Mouse (Mus musculus) thymus, postnatal 14 days (tissue): ENCODE data around the gene Socs2.

Experiments
- DNase-seq: peaks from one replicate; pipeline ENCODE4 v3.0.0; 2021

Socs2 gene

DNA sequence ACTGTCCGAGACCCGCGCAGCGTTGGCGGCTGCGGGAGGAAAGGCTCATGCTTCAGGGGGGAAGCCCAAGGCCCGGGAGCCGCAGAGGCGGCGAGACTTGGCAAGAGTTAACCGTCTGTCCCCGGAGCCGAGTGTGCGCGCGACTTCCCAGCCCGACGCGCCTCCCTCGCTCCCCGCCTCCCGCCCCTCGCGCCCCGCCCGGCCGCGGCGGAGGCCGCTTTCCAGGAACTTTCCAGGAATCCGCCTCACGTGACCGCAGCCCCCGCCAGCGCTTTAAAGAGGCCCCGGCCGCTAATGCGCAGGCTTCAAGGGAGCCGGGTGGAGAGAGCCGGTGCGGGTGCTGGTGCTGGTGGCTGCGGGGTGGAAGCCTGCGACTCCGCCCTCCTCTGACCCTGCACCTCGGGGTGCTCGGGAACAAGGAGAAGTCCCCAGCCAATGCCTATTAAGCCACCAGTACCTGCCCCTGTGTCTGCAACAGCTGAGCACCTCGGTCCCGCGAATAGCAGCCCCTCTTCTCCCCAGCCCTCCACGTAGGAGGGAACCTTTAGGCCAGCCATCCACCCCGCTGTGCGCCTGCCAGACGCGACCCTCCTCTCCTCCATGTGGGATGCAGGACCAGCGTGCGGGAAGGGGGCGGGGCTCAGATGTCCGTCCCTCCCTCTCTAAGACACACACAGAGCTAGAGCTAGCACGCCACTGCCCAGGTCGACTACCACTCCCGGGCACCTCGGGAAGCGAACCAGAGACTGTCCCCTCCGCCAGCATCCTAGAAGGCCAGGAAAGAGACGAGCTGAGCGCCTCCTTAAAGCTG, at the start of gene Socs2:
TSS of gene Socs2 (minus strand) at position 496 of the 811 bp plus-strand sequence.
- DNase-seq = peak; percentile 60

DNA sequence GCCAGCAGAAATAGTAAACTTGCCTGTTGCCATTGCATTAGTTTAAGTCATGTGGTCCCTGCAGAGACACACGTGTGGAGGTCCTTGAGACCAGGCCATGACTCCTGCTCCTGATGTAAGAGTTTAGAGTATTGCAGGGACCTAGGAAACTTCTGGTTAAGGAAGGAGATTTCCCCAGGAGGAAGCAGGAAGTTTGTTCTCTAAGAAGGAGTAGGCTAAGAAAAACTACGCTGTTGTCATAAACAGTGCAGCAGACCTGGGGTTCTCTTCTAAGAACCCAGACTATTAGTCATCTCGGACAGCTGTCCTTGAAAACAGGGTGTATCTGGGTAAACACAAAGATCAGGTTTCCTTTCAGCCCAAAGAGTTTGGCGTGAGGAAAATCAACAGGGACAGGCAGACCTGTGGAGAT, 48.5 kb upstream of the Socs2 start:
- no peak for DNase-seq

DNA sequence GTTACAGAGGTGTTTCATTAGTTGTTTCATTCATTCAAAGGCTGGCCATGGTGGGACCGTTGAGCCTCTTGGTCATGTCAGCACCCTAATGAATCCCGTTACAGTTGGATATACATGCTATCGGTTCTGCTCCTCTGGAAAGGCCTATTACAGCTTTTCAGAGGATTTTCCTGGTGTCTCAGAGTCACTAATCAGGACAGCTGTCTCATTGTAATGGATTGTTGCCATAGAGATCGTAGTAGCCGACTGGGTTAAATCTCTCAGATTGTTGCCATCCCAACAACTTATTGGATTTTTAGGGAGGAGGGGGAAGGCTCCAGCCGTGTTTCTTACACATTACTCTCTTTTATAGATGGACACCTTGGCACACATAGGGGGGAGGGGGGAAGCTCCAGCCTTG, 47.5 kb upstream of the Socs2 start:
- no peak for DNase-seq

DNA sequence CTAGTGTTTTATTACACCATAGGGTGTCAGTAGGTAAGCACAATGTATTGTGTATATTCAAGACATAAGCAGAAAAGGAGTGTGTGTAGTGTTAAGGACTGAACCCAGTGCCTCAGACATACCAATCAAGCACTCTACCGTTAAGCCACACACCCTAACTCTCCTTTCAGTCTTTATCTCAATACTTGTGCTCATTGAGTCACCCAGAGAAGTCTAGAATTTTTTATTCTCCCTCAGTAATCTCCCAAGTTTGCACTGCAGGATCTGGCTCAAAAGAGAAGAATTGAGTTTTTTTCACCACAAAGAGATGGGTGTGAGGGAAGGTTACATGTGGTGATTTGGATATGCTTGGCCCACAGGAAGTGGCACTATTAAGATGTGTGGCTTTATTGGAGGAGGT, 45.3 kb upstream of the Socs2 start:
- DNase-seq = no peak

DNA sequence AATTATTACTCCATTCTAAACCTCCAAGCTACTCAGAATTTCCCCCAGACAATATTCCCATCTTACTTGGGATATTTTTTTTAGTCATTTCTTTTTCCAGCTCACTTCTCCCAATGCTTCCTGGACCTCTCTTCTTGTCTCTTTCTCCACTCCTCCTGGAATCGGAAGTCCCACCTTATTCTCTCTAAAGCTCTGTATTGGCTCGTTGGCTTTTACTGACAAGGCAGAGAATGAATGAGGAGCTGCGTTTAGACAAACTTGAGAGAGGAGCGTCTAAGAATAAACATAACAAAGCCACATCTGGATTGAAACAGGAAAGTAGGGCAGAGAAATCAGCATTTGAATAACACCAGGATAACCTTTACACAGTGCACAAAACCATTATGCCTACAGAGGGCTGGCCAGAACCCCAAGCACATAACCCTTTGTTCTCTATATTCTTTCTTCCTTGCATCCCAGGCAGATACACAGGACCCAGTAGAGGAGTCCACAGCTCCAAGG, 44.1 kb upstream of the Socs2 start:
- no peak for DNase-seq

DNA sequence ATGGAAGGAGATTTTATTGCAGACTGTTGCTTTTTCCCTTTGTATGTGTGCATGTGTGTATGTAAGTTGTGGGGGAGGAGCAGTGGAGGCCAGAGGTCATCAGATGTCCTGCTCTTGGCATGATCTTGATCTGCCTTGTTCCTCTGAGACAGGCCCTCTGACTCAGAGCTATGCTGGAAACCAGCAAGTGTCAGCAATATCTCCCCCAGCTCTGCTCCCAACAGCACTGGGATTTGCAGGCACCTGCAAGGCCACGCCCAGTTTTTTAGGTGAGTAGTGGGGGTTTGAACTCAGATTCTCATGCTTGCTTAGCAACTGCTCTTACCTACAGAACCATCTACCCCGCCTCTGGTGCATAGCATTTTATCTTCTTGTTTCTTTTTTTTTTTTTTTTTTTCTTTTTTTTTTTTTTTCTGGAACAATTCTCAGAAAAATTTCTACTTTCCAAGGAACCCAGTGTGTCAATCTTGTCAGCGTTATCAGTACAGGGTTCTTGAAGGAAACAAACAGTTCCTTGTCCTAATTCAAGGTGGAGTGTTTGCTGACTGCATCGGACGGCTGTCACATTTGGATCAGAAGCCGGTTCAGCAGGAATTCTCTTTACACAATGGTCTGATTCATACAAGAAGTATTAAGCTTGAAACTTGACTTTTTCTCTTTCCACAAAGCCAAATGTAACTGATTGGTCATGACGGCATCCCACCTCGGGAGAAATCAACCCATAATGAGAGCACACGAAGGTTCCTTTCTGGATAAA, 41.2 kb upstream of the Socs2 start:
- DNase-seq = no peak

DNA sequence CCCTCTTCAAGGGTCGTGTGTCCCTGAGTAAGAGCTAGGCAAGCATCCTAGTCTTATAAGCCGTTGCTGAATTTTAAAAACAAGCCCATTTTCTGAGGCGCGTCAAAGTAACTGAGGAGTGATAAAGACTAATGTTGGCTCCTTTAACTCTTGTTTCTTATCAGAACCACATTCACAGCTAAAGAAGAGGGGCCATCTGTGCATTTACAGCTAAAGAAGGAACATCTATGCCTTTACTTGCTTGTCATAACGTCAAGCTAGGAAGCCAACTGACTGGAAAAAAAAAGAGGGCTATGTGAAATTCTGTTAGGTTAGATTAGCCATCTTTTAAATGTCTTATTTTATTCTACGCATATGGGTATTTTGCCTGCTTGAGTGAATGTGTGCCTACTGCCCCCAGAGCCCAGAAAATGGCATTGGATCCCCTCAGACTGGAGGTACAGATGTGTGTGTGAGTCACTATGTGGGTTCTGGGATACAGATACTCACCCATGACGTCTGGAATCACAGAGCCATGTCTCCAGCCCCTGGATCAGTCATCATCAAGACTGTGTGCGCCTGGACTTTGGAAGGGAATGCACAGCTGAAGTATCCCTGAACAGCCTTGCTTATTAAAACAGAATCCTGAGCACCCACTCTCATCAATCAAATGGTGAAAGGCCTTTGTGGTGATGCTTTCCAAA, 40.5 kb upstream of the Socs2 start:
- no peak for DNase-seq

DNA sequence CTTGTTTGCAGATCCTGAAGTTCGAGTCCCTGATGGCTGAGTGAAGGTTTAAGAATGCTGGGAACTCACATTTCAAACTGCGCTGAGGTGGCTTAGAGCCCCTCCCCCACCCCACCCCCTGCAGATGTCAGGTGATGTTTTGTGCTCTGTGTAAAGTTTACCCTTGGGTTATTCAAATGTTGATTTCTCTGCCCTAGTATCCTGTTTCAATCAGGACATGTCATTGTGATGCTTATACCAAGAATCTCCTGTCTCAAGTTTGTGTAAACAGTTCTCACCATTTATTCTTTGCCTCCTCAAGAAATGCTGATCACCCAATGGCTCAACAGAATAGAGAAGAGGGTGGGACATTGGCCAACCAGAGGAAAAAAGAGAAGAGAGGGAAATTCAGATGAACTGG, 39.1 kb upstream of the Socs2 start:
- DNase-seq = no peak

DNA sequence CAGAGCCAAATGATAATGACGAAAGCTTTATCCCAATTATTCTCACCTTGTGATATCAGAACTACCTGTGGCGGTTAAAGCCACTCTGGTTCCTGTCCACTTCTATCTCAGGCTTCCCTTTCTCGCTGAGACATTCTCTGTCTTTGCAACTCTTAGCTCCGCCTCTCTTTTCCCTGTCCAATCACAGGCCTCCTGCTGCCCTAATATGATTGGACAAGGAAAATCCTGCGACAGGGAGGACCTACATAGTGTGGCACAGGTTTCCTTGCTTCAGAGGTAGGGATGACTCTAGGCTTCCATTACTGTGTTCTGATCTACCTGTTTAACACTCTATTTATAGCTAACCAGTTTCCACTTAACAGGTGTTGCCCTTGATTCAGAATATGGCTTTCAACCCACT, 36.3 kb upstream of the Socs2 start:
- DNase-seq = no peak

DNA sequence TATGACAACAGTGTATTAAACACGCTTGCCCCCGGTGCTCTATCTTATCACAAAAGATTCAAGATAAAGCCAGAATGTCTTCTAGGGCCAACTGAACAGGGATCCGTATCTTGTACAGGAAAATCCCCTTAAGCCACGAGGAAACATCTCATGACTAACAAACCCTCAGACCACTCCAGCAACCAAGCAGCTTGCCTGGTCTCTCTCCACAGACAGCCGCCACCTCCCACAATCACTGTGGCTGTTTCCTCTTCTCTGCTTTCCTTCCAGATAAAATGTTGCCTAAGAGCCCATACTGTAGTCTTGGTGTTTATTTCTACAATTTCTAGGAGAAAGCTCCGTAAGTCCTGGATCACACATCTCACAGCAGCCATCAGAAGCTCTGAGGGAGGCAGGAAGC, 32.1 kb upstream of the Socs2 start:
- DNase-seq = no peak

DNA sequence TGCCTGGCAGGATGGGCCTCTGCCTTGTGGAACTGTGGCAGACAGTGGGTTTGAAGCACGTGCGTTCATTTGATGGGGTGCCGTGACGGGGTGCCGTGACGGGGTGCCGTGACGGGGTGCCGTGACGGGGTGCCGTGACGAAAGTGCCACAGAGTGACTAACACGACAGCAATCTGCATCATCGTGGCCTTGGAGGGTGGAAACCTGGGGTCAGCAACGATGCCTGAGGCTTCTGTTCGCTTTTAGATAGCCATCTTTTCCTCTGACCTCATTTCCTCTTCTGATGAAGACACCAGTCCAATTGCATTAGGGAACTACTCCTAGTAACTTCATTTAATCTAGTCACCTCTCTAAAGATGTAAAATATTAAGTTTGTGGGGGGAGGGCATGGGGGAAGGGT, 31.0 kb upstream of the Socs2 start:
- no peak for DNase-seq

DNA sequence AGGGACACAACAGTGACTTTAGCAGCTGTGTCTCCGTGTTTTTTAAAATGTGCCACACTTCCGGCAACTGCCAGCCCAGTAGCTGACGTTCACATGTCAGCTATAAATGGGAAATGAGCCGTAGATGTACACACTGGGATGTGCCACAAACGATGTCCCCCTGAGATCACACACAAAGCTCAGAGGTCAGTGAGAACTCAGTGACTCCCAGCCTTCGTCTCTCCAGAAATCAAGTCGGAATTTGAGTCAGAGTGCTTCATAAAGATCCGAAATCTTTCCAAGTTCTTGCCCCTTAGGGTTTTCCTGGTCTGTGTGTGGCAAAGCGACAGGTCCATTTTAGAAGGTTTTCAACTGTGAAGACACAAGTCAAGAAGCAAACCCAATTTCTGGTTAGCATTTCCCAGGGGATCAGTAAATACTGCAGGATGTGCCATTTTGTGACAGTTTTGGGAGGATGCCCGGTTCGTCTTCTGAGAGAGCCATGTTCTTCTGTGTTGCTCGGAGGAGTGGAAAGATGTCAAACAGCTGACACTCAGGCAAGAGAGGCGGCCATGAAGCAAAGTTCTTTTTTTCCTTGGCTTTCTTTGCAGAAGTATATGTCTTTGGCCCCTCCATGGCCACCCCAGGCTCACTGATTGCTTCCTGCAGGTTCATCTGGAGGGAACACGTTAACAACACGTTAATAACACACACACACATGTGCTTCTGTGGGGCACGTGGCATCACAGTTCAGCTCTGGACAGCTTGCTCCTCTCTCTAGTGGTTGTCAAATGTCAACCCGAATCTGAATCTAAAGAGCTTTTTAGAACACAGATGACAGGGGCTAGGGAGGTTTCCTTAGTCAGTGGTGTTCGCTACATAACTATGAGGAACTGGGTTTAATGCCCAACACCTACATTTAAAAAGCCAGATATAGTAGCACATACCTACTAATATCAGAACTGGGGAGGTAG, 28.4 kb upstream of the Socs2 start:
- no peak for DNase-seq

DNA sequence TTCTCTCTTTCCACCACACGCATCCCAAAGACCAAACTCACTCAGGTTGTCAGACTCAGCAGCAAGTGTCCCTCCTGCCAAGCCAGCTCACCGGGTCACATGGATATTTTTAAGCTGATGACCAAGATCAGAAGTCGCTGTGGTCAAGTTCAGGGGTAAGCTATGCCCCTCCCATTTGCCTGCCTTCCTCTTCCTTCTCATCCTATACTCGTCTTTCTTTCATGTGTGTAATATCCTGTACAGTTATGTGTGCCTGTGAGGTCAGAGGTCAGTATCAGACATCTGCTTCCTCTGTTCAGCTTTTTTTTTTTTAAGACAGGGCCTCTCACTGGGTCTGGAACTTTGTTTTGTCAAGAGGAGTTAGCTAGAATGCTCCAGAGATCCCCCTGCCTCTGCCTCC, 25.4 kb upstream of the Socs2 start:
- DNase-seq = no peak

DNA sequence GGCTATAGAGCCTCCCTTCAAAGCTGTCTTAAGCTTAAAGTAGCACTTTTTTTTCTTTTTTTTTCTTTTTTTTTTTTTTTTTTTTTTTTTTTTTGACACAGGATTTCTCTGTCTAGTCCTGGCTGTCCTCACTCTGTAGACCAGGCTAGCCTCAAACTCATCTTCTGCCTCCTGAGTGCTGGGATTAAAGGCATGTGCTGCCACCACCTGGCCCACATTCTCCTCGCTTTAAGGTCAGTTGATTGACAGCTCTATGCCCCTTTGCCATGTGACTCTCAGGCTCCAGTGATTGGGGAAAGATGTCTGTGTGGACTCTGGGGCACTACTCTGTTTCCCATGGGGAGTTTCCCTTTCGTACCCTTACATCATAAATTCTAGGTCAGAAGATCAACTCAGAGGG, 23.6 kb upstream of the Socs2 start:
- DNase-seq = peak; percentile 6

DNA sequence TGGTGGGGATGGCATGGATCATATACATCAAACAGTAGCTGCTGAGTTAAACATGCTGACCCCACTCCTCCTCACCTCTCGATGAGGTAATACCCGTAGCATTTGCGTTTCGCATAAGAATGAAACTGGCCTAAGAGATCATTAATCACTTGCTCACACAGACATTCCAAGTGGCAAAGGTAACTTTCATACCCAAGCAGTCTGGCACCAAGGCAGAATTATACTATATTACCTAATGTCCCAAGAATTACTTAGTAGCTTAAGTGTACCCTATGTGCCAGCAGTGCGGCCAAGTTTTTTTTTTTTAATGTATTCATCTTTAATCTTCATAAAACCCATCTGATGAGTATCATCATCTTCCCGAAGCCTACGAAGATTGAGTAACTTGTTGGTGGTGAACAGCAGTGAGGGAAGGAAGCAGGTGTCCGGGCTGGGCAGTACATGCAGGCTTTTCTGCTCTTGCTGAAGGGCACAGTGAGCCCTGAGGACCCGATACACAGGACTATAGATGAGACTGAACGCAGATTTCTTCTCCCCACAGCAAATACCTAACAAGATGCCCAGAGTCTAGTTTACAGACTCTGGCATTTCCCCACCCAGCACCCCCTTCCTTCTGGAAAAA, 22.8 kb upstream of the Socs2 start:
- DNase-seq = no peak

DNA sequence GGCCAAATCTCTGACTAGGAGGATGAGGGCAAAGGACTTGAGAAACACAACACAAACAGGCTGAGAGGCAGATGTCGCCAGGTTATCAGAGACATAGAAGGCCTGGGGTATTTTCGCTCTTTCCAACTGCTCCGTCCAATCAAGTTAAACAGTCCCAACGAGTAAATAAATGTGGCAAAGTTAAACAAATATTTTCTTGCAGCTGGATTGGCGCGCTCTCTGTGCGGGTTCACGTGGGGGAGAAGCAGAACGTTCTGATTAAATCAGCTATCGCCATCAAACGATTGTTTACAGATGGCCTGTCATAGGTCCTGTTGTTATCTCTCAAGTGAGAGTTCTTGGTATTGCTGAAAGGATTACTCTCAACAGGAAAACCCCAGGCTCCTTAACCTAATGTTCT, 22.0 kb upstream of the Socs2 start:
- DNase-seq = no peak

DNA sequence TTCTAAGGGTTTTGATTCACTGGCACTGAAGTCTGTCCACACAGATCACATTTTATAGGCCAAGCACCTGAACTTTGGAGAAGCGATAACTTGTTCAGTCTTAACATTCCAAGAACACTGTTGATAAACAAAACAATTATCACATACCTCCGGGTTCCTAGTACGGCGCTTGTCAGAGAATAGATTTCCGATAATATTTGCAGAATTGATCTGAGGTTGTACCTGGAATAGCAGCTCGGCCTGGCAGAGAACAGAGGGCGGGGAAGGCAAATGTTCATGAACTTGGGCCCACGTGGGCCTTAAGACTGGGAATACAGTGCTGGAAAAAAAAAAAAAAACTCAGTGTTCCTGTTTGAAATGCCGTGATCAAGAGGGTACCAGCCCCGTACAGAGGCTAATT, 13.3 kb upstream of the Socs2 start:
- DNase-seq = no peak

DNA sequence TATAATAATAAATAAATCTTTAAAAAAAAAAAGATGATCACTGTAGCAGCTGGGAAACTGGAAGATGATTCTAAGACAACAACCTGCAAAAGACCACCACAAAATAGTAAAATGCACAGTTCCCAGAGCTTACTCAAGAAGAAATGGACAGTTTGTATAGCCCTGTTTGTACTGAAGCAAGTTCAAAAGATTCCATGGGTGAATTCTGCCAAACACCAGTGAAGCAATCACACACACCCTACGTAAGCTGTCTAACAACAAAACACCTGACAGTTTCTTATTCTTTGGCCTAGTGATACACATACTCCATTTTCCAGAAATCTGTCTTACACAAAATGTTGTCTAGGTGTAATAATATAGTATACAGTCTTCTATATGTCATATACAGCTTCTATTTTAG, 12.1 kb upstream of the Socs2 start:
- no peak for DNase-seq

DNA sequence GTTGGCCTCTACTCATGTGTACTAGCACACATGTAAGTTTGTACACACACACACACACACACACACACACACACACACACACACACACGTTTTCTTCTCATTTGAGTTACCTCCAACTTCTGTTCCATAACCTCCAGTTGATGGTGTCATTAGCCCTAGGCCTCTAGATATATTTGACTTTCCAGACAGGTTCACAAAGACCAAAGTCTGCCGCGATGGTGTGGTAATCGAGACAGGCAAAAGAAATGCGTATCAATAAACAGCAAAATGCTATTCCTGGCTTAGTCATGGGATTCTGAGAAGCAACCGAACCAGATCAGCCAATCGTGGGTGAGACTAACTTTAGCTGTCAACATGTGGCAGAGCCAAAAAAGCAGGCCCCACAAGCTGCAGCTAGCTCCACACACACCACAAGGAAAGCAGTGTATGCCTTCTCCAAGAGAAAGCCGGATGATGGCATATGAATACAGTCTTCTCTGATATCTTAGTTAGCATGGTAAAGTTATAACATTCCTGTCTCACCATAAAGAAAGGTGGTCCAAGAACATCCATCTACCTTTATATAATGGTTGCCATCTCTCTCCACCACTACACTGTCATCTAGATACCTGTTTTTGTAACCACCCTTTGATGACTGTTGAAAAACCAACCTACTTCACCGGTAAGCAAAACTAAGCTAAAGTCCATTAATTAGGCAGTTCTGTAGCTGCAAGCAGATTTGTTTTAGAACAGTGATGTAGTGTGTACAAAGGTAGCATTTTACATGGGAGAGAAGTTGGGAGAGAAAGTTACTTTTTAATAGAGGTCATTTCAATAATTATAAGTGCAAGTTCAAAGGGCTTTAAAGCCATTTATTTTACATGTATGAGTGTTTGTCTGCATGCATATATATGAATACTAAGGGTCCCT, 9.5 kb upstream of the Socs2 start:
- DNase-seq = no peak

DNA sequence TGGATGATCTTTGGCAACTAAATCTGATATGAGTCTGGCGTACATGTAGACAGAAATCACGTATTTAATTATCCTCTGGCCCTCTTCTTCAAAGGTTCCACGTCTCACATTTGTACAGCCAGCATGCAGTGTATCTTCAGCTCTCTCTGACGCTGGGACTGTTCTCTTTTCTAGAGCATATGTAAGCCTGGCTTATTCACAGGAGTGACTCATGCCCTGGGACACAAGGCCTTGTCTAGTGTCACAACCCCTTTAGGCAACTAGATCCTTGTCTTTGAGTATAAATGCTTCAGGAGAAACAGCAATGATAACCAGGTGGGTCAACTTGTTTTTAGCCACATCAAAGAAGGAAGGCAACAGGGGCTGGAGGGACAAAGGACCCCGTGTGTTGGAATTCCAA, 5.7 kb upstream of the Socs2 start:
- no peak for DNase-seq

DNA sequence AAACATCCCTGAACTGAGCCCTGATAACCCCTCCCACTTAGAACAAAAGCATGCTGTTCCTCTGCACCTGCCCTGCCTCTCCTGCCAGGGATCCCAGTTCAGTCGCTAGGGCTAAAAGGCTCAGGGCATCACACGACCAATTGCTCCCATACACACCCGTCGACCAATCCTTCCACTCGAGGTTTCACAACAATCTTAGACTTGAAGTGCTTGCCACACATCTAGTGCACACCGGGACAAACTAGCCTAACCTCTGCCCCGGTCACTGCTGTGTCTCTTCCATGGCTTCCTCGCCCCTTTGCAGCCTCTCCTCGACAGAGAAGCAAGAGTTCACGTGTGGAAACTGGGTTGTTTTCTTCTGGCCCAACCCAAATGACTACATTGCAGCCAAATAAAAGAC, 3.3 kb upstream of the Socs2 start:
- DNase-seq = no peak
